Mouse (Mus musculus) intestine, postnatal 0 days (tissue): ENCODE results near the gene Cks2. TPM values are rescaled to one million over a fixed set of nuclear protein-coding genes. Genes with fewer than 3 reads are reported as not detected.
A peak's percentile ranks its signal among the peaks of the same experiment; 100 is the strongest.
"Not testable (repeated sequence)": the region's sequence is repeated elsewhere in the genome, so short reads cannot be mapped to it uniquely, and the experiment has no call there.

Experiments used
- ATAC-seq: fragments of 200-750 bp; cut with Nextera tagmentation; 2 replicates; pipeline ENCODE4 v1.8.0; 2017; ENCODE audit warnings: mild to moderate bottlenecking, moderate TSS enrichment, moderate library complexity
- H3K27ac ChIP-seq: fragments of 300-500 bp; sonication (generic); 2 replicates; pipeline ENCODE4 v1.5.1; 2014; ENCODE audit warnings: mild to moderate bottlenecking, low read depth, low read length, moderate library complexity
- H3K27me3 ChIP-seq: fragments of 300-500 bp; sonication (generic); replicated peaks from 2 replicates; pipeline ENCODE4 v1.6.1; 2014; ENCODE audit warnings: low read length, mixed read lengths; ENCODE audit not compliant: control insufficient read depth, insufficient read depth
- H3K36me3 ChIP-seq: fragments of 300-500 bp; sonication (generic); 2 replicates; pipeline ENCODE4 v1.6.1; 2014; ENCODE audit warnings: mild to moderate bottlenecking, moderate library complexity; ENCODE audit not compliant: control insufficient read depth, insufficient read depth
- H3K4me1 ChIP-seq: fragments of 300-500 bp; sonication (generic); replicated peaks from 2 replicates; pipeline ENCODE4 v1.6.1; 2014; ENCODE audit warnings: antibody characterized with exemption, low read length, mixed read lengths; ENCODE audit not compliant: control insufficient read depth, insufficient read depth
- H3K4me2 ChIP-seq: fragments of 300-500 bp; sonication (generic); replicated peaks from 2 replicates; pipeline ENCODE4 v1.6.1; 2014; ENCODE audit warnings: low read depth, mild to moderate bottlenecking, moderate library complexity
- H3K4me3 ChIP-seq: fragments of 300-500 bp; sonication (generic); 2 replicates; pipeline ENCODE4 v1.5.1; 2014; ENCODE audit warnings: low read depth, low read length
- H3K9ac ChIP-seq: fragments of 300-500 bp; sonication (generic); 2 replicates; pipeline ENCODE4 v1.6.1; 2014; ENCODE audit warnings: mild to moderate bottlenecking, low read depth, low read length
- H3K9me3 ChIP-seq: fragments of 300-500 bp; sonication (generic); 2 replicates; pipeline ENCODE4 v1.6.1; 2016; ENCODE audit warnings: mixed run types; ENCODE audit not compliant: control insufficient read depth
- CTCF ChIP-seq: sonication (generic); IDR thresholded peaks from 2 replicates; pipeline ENCODE4 v1.5.1; 2016; ENCODE audit warnings: low read depth, mild to moderate bottlenecking, control low read depth, antibody characterized with exemption, moderate library complexity
- WGBS: fragments of 180-500 bp; shearing (Covaris S2); extraction: QIAGEN DNeasy Blood & Tissue Kit; methylation state at CpG from one replicate; pipeline ENCODE4 v1.1.7; 2014; 5-methylcytosine and 5-hydroxymethylcytosine counted together
- polyA plus RNA-seq: library from polyadenylated mRNA; unstranded; fragments of >200 nt; fragmentation: Nextera tagmentation; extraction: Ambion mirVana; gene quantifications from 2 replicates; pipeline ENCODE4 v1.2.1, GENCODE M21; 2015

Cks2 gene
- polyA plus RNA-seq, 1 experiment from 2014 or later, result 119 TPM

DNA sequence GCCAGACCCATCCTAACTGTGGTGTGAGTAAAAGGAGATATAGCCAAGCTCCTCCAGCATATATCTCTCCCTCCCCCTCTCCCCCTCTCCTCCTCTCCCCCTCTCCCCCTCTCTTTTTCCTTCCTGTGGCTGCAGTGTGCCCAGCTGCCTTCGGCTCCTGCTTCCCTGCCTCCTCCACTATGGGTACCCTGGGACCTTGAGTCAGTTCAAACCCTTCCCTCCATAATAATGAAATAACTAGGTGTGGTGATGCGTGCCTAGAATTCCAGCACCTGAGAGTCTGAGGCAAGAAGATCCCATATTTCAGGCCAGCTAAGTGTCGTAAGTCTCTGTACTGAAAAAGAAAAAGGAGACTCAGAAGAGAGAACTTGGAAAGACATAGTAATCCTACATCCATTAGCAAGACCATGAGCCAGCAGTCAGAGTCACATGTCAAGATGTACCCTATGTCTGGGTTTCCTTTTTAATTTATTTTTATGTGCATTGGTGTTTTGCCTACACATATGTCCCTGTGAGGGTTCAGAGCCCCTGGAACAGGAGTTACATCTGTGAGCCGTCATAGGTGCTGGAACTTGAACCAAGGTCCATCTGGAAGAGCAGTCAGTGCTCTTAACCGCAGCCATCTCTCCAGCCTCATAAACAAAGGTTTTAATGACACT is 12.3 kb upstream of the Cks2 start:
- no peak for TF ChIP-seq CTCF
- ATAC-seq, result no peak
- H3K9me3 ChIP-seq, result no peaks in the 10 kb centered on the region
- no peak overlapping the region for H3K9ac ChIP-seq
- no peak overlapping the region for H3K4me3 ChIP-seq
- H3K36me3 ChIP-seq, result no peaks in the 10 kb centered on the region
- WGBS, result 78% methylated on average over 5 of the region's 5 CpGs
- no peak overlapping the region for H3K4me2 ChIP-seq
- no peak overlapping the region for H3K27ac ChIP-seq
- H3K27me3 ChIP-seq, result no peaks in the 10 kb centered on the region
- H3K4me1 ChIP-seq, result no peaks in the 10 kb centered on the region

DNA sequence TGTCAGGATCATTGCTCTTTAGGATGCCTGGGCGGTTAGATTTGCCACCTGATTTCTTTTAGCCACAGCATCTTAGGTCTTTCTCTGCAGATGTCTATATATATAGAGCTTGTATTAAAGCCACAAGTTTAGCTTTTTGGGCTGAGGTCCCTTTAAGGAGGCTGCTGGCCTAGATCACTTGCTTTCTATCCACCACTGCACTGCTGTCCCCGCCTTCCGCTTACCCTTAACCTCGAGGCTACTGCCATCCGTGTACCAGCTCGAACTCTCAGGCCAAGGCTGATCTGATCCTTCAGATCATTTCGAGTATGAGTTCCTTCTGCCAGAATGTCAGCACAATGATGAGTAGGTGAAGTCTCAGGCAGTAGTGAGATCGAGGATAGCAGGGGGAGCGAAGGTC is 9.6 kb upstream of the Cks2 start:
- not testable (repeated sequence) for H3K4me2 ChIP-seq, ATAC-seq, H3K9ac ChIP-seq, H3K4me1 ChIP-seq, H3K27me3 ChIP-seq, H3K4me3 ChIP-seq, H3K27ac ChIP-seq, H3K36me3 ChIP-seq, H3K9me3 ChIP-seq
- WGBS, result 35% methylated on average over 6 of the region's 9 CpGs

DNA sequence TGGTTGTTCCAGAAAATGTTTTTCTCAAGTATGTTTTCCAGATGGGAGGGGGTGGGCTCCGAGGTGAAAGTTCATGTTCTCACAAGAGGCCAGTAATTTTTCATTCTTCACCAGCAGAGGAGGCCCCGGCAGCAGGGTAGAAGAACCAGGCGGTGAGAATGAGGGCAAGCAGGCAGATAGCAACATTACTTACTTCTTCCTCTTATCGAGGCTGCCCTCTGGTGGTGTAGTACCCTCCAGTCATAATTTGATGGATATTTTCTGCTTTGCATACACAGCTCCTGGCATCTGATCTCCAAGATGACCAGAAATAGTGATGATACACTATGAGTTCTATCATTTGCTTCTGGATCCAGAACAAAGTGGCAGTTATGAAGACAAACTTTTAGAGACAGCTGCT is 6.1 kb upstream of the Cks2 start:
- Histone ChIP-seq H3K9ac (no peak overlapping the region), H3K36me3 (no peaks in the 10 kb centered on the region), H3K4me3 (no peak overlapping the region), H3K27ac (no peak overlapping the region), H3K27me3 (no peaks in the 10 kb centered on the region), H3K4me1 (no peaks in the 10 kb centered on the region), H3K4me2 (no peak overlapping the region), H3K9me3 (no peaks in the 10 kb centered on the region)
- 76% methylated on average over 4 of the region's 4 CpGs for WGBS
- TF ChIP-seq CTCF, result peak; percentile 43; the same call in 1 of the 2 replicates
- ATAC-seq, result no peak

DNA sequence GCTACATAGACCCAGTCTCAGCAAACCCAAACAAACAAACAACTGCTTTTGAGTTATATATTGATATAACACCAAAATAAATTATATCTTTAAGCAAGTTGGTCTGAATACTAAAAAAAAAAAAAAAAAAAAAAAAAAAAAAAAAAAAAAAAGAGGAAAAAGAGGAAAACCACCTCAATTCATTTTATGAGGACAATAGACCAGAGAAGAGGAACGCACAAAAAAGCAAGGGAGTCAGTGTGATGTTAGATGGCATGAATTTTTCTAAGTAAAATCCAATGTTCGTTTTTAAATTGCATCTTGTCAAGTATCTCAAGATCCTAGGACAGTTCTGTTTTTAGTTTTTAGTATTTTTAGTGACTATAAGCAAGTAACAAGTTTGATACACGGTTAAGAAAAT is 3.6 kb upstream of the Cks2 start:
- no peak overlapping the region; the same call in 1 of the 2 replicates for H3K4me2 ChIP-seq

DNA sequence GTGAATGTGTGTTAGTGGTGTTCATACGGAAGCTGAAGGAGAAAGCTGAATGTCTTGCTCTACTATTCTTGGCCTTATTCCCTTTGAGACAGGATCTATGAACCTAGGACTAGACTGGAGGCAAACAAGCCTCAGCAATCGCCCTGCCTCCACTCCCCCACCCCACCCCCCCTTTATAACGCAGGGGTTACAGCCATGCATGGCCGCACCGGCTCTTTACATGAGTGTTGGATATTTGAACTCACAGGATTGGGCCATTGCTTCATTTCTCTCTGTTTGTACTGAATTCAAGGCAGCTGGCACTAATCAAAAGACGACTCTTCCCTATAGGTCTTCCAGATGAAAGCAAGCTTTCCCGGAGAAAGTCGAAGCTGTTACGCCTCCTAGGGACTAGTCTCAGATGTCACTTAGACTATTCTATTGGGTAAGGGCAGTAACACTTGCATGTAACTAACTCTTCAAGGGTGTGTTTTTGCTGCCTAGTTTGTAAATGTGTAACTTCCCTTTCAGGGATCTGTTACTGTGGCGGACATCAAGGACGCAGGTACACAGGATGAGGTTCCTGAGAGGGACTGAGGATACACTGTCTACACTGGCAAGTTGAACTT is 2.8 kb upstream of the Cks2 start:
- H3K4me3 ChIP-seq, result peak overlapping the region; percentile 23
- H3K4me2 ChIP-seq, result peak overlapping the region; percentile 55
- H3K36me3 ChIP-seq, result no peaks in the 10 kb centered on the region
- peak; percentile 26 for ATAC-seq
- H3K27me3 ChIP-seq, result no peaks in the 10 kb centered on the region
- peak; percentile 57 for TF ChIP-seq CTCF
- H3K9ac ChIP-seq, result no peak overlapping the region
- no peaks in the 10 kb centered on the region for H3K4me1 ChIP-seq
- no peaks in the 10 kb centered on the region for H3K9me3 ChIP-seq
- H3K27ac ChIP-seq, result peak overlapping the region; percentile 57
- 20% methylated on average over 11 of the region's 11 CpGs for WGBS

More for the DNA sequence above, 3.6 kb upstream of the Cks2 start:
- H3K4me3 ChIP-seq, result no peak overlapping the region
- no peak for ATAC-seq
- H3K36me3 ChIP-seq, result no peaks in the 10 kb centered on the region
- no peak for TF ChIP-seq CTCF
- no peak overlapping the region for H3K9ac ChIP-seq
- 88% methylated on average over 3 of the region's 3 CpGs for WGBS
- no peaks in the 10 kb centered on the region for H3K9me3 ChIP-seq
- H3K27ac ChIP-seq, result no peak overlapping the region
- no peaks in the 10 kb centered on the region for H3K27me3 ChIP-seq
- H3K4me1 ChIP-seq, result no peaks in the 10 kb centered on the region

DNA sequence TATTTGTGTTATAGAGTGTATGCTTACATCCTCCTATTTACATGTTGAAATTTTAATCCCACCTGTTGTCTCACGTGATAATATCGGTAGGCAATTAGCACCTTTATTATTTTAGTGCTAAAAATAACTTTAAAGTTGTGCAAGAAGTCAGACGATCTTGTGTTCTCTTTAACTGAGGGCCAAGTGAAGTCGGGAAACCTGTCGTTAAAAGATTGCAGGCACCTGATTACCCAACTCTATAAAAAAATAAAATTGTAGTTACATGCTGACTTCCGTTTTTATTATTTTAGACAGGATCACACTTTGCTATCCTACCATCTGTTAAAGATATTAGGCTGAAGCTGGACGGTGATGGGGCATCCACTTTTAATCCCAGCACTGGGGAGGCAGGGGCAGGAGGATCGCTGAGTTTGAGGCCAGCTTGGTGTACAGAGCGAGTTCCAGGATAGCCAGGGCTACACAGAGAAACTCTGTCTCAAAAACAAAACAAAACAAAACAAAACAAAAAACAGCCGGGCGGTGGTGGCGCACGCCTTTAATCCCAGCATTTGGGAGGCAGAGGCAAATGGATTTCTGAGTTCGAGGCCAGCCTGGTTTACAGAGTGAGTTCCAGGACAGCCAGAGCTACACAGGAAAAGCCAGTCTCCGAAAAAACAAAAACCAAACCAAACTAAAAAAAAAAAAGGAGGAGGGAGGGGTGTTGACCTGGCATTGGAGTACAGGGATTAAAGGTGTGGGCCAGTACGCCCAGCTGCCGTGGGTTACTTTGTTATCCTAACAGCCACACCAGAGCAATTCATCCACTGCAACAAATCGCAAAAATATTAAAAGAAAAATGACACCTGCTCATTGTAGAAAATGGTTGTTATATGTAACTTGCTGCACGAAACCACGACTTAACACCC is 856 bp upstream of the Cks2 start:
- ATAC-seq, result no peak
- no peaks in the 10 kb centered on the region for H3K36me3 ChIP-seq
- H3K9me3 ChIP-seq, result no peaks in the 10 kb centered on the region
- H3K27ac ChIP-seq, result peak overlapping the region; percentile 41; the same call in 1 of the 2 replicates
- peak overlapping the region; percentile 76 for H3K4me2 ChIP-seq
- no peaks in the 10 kb centered on the region for H3K27me3 ChIP-seq
- WGBS, result 36% methylated on average over 20 of the region's 20 CpGs
- H3K4me1 ChIP-seq, result no peaks in the 10 kb centered on the region
- no peak for TF ChIP-seq CTCF
- peak overlapping the region; percentile 94 for H3K4me3 ChIP-seq
- peak overlapping the region; percentile 53; the same call in 1 of the 2 replicates for H3K9ac ChIP-seq
